In the genomic region with DNA sequence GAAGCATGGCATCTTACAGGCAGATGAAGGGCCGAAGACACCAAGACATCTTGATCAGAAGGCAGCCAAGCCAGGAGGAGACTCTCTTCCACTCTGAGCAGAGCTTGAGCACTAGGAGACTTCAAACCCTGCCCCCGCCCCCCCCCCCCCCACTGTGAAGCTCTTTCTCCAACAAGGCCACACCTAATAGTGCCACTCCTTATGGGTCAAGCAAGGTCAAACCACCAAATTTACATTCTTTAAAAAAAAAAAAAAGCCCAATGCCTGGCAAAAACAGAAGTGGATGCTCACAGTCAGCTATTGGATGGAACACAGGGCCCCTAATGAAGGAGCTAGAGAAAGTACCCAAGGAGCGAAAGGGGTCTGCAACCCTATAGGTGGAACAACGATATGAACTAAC, we compare ENCODE assay signal across 22 mouse cellular contexts. TPM values are rescaled to one million over a fixed set of nuclear protein-coding genes. Genes with fewer than 3 reads are reported as not detected.
DNase-seq lines count a peak whose midpoint lies in the region; TF ChIP-seq lines count a peak whose summit lies in the region.
"Not testable (repeated sequence)": the region's sequence is repeated elsewhere in the genome, so short reads cannot be mapped to it uniquely, and the experiment has no call there.
"Had no signal": no experiment of that assay in that cellular context is flagged by ENCODE, and none has a peak within 500 bp of the region (broad histone marks: within the 10 kb centered on the region; RNA-seq: fewer than 3 reads in every experiment).

No protein-coding gene starts in this region.

- peaks cover 74% of the 10 kb centered on the region for H3K4me1 ChIP-seq in E14TG2a.4 (replicated peaks; ENCODE audit: low read depth, low read length)
- peaks cover 7 to 25% of the 10 kb centered on the region in 2 experiments for H3K4me1 ChIP-seq in MEL (ENCODE audit: control insufficient read depth in 1 of 2, insufficient read depth in 2 of 2, low read length in 2 of 2)

- not testable (repeated sequence) for H3K27me3 ChIP-seq in E14TG2a.4 (ENCODE audit: insufficient read depth, low read length); MEL (ENCODE audit: control insufficient read depth in 1 of 2, insufficient read depth in 2 of 2, low read length in 2 of 2)

- H3K27ac ChIP-seq in MEL (ENCODE audit: control insufficient read depth, low read depth, low read length) = not testable (repeated sequence)

- peak overlapping the region; percentile 52; the same call in 1 of the 2 replicates for H3K4me3 ChIP-seq in E14TG2a.4 (replicated peaks; ENCODE audit: low read length)
- not testable (repeated sequence) for H3K4me3 ChIP-seq in MEL (ENCODE audit: control insufficient read depth in 1 of 2, insufficient read depth in 1 of 2, low read depth in 2 of 2, low read length in 2 of 2)

- peak; percentile 17 for DNase-seq in A20 (ENCODE audit: low read depth, low spot score)
- DNase-seq in ES-CJ7 (ENCODE audit: low read depth, low spot score) = peak; percentile 91
- DNase-seq in MEL (ENCODE audit: low read depth, low spot score) = not testable (repeated sequence)
- peak; percentile 42 for DNase-seq in WW6 (ENCODE audit: low read depth, low spot score)

- not testable (repeated sequence) for H3K9ac ChIP-seq in MEL (ENCODE audit: control insufficient read depth, low read depth, low read length, poor library complexity, severe bottlenecking)

- H3K36me3 ChIP-seq in E14TG2a.4 (ENCODE audit: insufficient read depth, low read length) (peaks cover 13% of the 10 kb centered on the region), MEL (ENCODE audit: control insufficient read depth in 1 of 2, insufficient read depth in 2 of 2, low read length in 2 of 2) (peaks cover 3 to 29% of the 10 kb centered on the region in 2 experiments; a peak in 3 of 4 replicates)

- H3K9me3 ChIP-seq in E14TG2a.4 (ENCODE audit: low read length); MEL (replicated peaks; ENCODE audit: insufficient read depth, low read length): not testable (repeated sequence)

- TF ChIP-seq RAD21 in MEL (IDR thresholded peaks at IDR 0.05; ENCODE audit: low read depth, low read length) = not testable (repeated sequence)

- not testable (repeated sequence) for TF ChIP-seq EP300 in MEL (IDR thresholded peaks at IDR 0.05; ENCODE audit: low read depth in 1 of 2, low read length in 2 of 2)

- not testable (repeated sequence) for TF ChIP-seq CTCF in E14TG2a.4 (conservative IDR thresholded peaks at IDR 0.05; ENCODE audit: low read length); MEL (IDR thresholded peaks at IDR 0.05 in 2 of 3, conservative IDR thresholded peaks at IDR 0.05 in 1 of 3; ENCODE audit: control insufficient read depth in 1 of 3, insufficient read depth in 1 of 3, low read depth in 2 of 3, low read length in 3 of 3, poor library complexity in 1 of 3, severe bottlenecking in 1 of 3)

- TF ChIP-seq POLR2A in MEL (IDR thresholded peaks at IDR 0.05; ENCODE audit: control insufficient read depth in 1 of 2, insufficient read depth in 1 of 2, low read depth in 1 of 2, low read length in 2 of 2, poor library complexity in 1 of 2) = not testable (repeated sequence)

- H3K79me2 ChIP-seq in MEL (ENCODE audit: control insufficient read depth, insufficient read depth, low read length, poor library complexity) = peaks cover 30% of the 10 kb centered on the region

TF ChIP-seq in MEL, 35 proteins besides CTCF, POLR2A, EP300 and RAD21:
- peak; percentile 36; the same call in 1 of the 2 replicates for TF ChIP-seq ZNF384 (IDR thresholded peaks at IDR 0.05; ENCODE audit: low read depth, low read length)

RNA-seq across cellular contexts. Expression of a gene that starts 1.8 kb away (rescaled TPM):
- total RNA-seq in MEL (2012; rRNA removed) = 350 and 385 TPM in 2 replicates
- 100 to 1,000 TPM; 214 to 417 TPM for polyA plus RNA-seq in MEL (2012; ENCODE audit: insufficient read depth in 1 of 2, insufficient read length in 2 of 2, low read depth in 1 of 2, low replicate concordance in 2 of 2, missing spikeins in 1 of 2)

RNA-seq across cellular contexts. Expression of a gene that starts 16.4 kb away (rescaled TPM):
- total RNA-seq in MEL (2012; rRNA removed) = 0.23 and 0.62 TPM in 2 replicates
- 1 to 10 TPM in 1 of 2 experiments, not detected in 1; 1.2 TPM for polyA plus RNA-seq in MEL (2012; ENCODE audit: insufficient read depth in 1 of 2, insufficient read length in 2 of 2, low read depth in 1 of 2, low replicate concordance in 2 of 2, missing spikeins in 1 of 2)
- total RNA-seq: adrenal gland, adult 18-20 months; adrenal gland, adult 8-10 months; adrenal gland, postnatal 36 days; forebrain, postnatal 0 days; G1E had no signal
- polyA plus RNA-seq: C2C12; embryonic facial prominence, embryonic 10.5 days; forebrain, embryonic 11.5 days; forebrain, embryonic 13.5 days; forebrain, embryonic 15.5 days had no signal

RNA-seq across cellular contexts. Expression of a gene that starts 20.5 kb away (rescaled TPM):
- total RNA-seq in MEL (2012; rRNA removed) = not detected in 2 replicates
- polyA plus RNA-seq in MEL (2012; ENCODE audit: insufficient read depth in 1 of 2, insufficient read length in 2 of 2, low read depth in 1 of 2, low replicate concordance in 2 of 2, missing spikeins in 1 of 2) = under 1 TPM in 1 of 2 experiments, not detected in 1; 0.18 TPM
- total RNA-seq: adrenal gland, adult 18-20 months; adrenal gland, adult 8-10 months; adrenal gland, postnatal 14 days; adrenal gland, postnatal 36 days; forebrain, postnatal 0 days; gastrocnemius, adult 18-20 months had no signal
- polyA plus RNA-seq: activated CD4-positive, CD25-positive, alpha-beta regulatory T cell, adult 4 months; C2C12; cerebellum, adult 2 months; embryonic facial prominence, embryonic 10.5 days; embryonic facial prominence, embryonic 12.5 days; embryonic facial prominence, embryonic 14.5 days; forebrain, embryonic 11.5 days; forebrain, embryonic 15.5 days; forebrain, postnatal 0 days; G1E had no signal

RNA-seq across cellular contexts. Expression of a gene that starts 34.0 kb away (rescaled TPM):
- not detected in 2 replicates for total RNA-seq in MEL (2012; rRNA removed)
- not detected for polyA plus RNA-seq in MEL (2012; ENCODE audit: insufficient read depth in 1 of 2, insufficient read length in 2 of 2, low read depth in 1 of 2, low replicate concordance in 2 of 2, missing spikeins in 1 of 2)
- total RNA-seq: forebrain, postnatal 0 days had no signal
- polyA plus RNA-seq: activated CD4-positive, CD25-positive, alpha-beta regulatory T cell, adult 4 months; C2C12; cerebellum, adult 2 months; cortical plate, adult 2 months; embryonic facial prominence, embryonic 10.5 days; embryonic facial prominence, embryonic 12.5 days; embryonic facial prominence, embryonic 14.5 days; forebrain, embryonic 11.5 days; forebrain, embryonic 13.5 days; forebrain, embryonic 15.5 days; G1E had no signal

RNA-seq across cellular contexts. Expression of a gene that starts 48.6 kb away (rescaled TPM):
- 37.5 and 41.4 TPM in 2 replicates for total RNA-seq in MEL (2012; rRNA removed)
- polyA plus RNA-seq in MEL (2012; ENCODE audit: insufficient read depth in 1 of 2, insufficient read length in 2 of 2, low read depth in 1 of 2, low replicate concordance in 2 of 2, missing spikeins in 1 of 2) = 10 to 100 TPM in 1 of 2 experiments, not detected in 1; 89.8 TPM
